Mouse (Mus musculus): ENCODE measurements around the gene Pga5. TPM values are rescaled to one million over a fixed set of nuclear protein-coding genes. Genes with fewer than 3 reads are reported as not detected.

Pga5 gene
- total RNA-seq, 1 experiment = 4.9 TPM

GRCm38 (mm10) chr19:10688537-10689352 lies 10.9 kb upstream of the Pga5 start, which contains the start of gene Vps37c:
Gene Vps37c, plus strand, starts transcription at chr19:10688735.
- Histone ChIP-seq H3K36me3 (ENCODE audit: control insufficient read depth, insufficient read depth, low read length, poor library complexity, severe bottlenecking) (no peaks in the 10 kb centered on the region), H3K9me3 (ENCODE audit: control insufficient read depth, insufficient read depth, low read depth, low read length) (no peaks in the 10 kb centered on the region), H3K4me3 (ENCODE audit: insufficient read depth in 1 of 2, low read depth in 1 of 2, low read length in 2 of 2, poor library complexity in 1 of 2, severe bottlenecking in 1 of 2) (peak within 1 kb of the TSS; percentile 87 to 92), H3K27ac (ENCODE audit: insufficient read depth, low read depth, low read length, poor library complexity, severe bottlenecking) (peak within 1 kb of the TSS; percentile 74), H3K9ac (ENCODE audit: insufficient read depth, low read depth, low read length, poor library complexity, severe bottlenecking) (peak within 1 kb of the TSS; percentile 90), H3K4me1 (ENCODE audit: control insufficient read depth in 2 of 2, insufficient read depth in 2 of 2, low read length in 2 of 2, poor library complexity in 1 of 2) (peaks cover 1 to 6% of the 10 kb centered on the region in 2 experiments; a peak in 2 of 4 replicates)
- in situ Hi-C loops (cut with MboI; ENCODE audit: low sequenced_read_pairs in 2 of 2, unreplicated experiment in 2 of 2) = no loop called here
- peak; percentile 12; the same call in 1 of the 2 replicates for TF ChIP-seq HCFC1 (IDR thresholded peaks at IDR 0.05; ENCODE audit: borderline replicate concordance, insufficient read depth, low read length)
- TF ChIP-seq MAFK (IDR thresholded peaks at IDR 0.05; ENCODE audit: insufficient read depth, low read depth, low read length) = no peak
- DNase-seq (ENCODE audit: low read depth, low spot score) = peak; percentile 74

- Histone ChIP-seq H3K27ac (ENCODE audit: insufficient read depth, low read depth, low read length, poor library complexity, severe bottlenecking) (no peak overlapping the region), H3K36me3 (ENCODE audit: control insufficient read depth, insufficient read depth, low read length, poor library complexity, severe bottlenecking) (no peaks in the 10 kb centered on the region), H3K4me1 (ENCODE audit: control insufficient read depth in 2 of 2, insufficient read depth in 2 of 2, low read length in 2 of 2, poor library complexity in 1 of 2) (peaks cover 1 to 6% of the 10 kb centered on the region in 2 experiments; a peak in 2 of 4 replicates), H3K9ac (ENCODE audit: insufficient read depth, low read depth, low read length, poor library complexity, severe bottlenecking) (no peak overlapping the region), H3K4me3 (ENCODE audit: insufficient read depth in 1 of 2, low read depth in 1 of 2, low read length in 2 of 2, poor library complexity in 1 of 2, severe bottlenecking in 1 of 2) (no peak overlapping the region), H3K9me3 (ENCODE audit: control insufficient read depth, insufficient read depth, low read depth, low read length) (no peaks in the 10 kb centered on the region)
- TF ChIP-seq MAFK (IDR thresholded peaks at IDR 0.05; ENCODE audit: insufficient read depth, low read depth, low read length) = no peak
- in situ Hi-C loops (cut with MboI; ENCODE audit: low sequenced_read_pairs in 2 of 2, unreplicated experiment in 2 of 2) = no loop called here
- no peak for DNase-seq (ENCODE audit: low read depth, low spot score)
Observed at GRCm38 (mm10) chr19:10685727-10686126, 7.9 kb upstream of the Pga5 start.

GRCm38 (mm10) chr19:10685081-10685480 lies 7.2 kb upstream of the Pga5 start:
- no peak for DNase-seq (ENCODE audit: low read depth, low spot score)
- in situ Hi-C loops (cut with MboI; ENCODE audit: low sequenced_read_pairs in 2 of 2, unreplicated experiment in 2 of 2) = no loop called here
- no peak overlapping the region for H3K27ac ChIP-seq (ENCODE audit: insufficient read depth, low read depth, low read length, poor library complexity, severe bottlenecking)
- TF ChIP-seq CHD2 (IDR thresholded peaks at IDR 0.05; ENCODE audit: low read depth, low read length) (no peak), MAFK (IDR thresholded peaks at IDR 0.05; ENCODE audit: insufficient read depth, low read depth, low read length) (no peak), ZC3H11A (IDR thresholded peaks at IDR 0.05; ENCODE audit: borderline replicate concordance, low read depth, low read length) (no peak), HCFC1 (IDR thresholded peaks at IDR 0.05; ENCODE audit: borderline replicate concordance, insufficient read depth, low read length) (no peak), ZNF384 (IDR thresholded peaks at IDR 0.05; ENCODE audit: low read depth, low read length) (no peak)
- no peaks in the 10 kb centered on the region for H3K9me3 ChIP-seq (ENCODE audit: control insufficient read depth, insufficient read depth, low read depth, low read length)
- no peaks in the 10 kb centered on the region for H3K36me3 ChIP-seq (ENCODE audit: control insufficient read depth, insufficient read depth, low read length, poor library complexity, severe bottlenecking)
- no peak overlapping the region for H3K4me3 ChIP-seq (ENCODE audit: insufficient read depth in 1 of 2, low read depth in 1 of 2, low read length in 2 of 2, poor library complexity in 1 of 2, severe bottlenecking in 1 of 2)
- peaks cover 1 to 6% of the 10 kb centered on the region in 2 experiments; a peak in 2 of 4 replicates for H3K4me1 ChIP-seq (ENCODE audit: control insufficient read depth in 2 of 2, insufficient read depth in 2 of 2, low read length in 2 of 2, poor library complexity in 1 of 2)
- no peak overlapping the region for H3K9ac ChIP-seq (ENCODE audit: insufficient read depth, low read depth, low read length, poor library complexity, severe bottlenecking)

- Histone ChIP-seq H3K9ac (ENCODE audit: insufficient read depth, low read depth, low read length, poor library complexity, severe bottlenecking) (no peak overlapping the region), H3K27ac (ENCODE audit: insufficient read depth, low read depth, low read length, poor library complexity, severe bottlenecking) (no peak overlapping the region), H3K36me3 (ENCODE audit: control insufficient read depth, insufficient read depth, low read length, poor library complexity, severe bottlenecking) (no peaks in the 10 kb centered on the region), H3K4me3 (ENCODE audit: insufficient read depth in 1 of 2, low read depth in 1 of 2, low read length in 2 of 2, poor library complexity in 1 of 2, severe bottlenecking in 1 of 2) (no peak overlapping the region), H3K9me3 (ENCODE audit: control insufficient read depth, insufficient read depth, low read depth, low read length) (no peaks in the 10 kb centered on the region), H3K4me1 (ENCODE audit: control insufficient read depth in 2 of 2, insufficient read depth in 2 of 2, low read length in 2 of 2, poor library complexity in 1 of 2) (peaks cover 2 to 4% of the 10 kb centered on the region in 2 experiments; a peak in 3 of 4 replicates)
- no peak for DNase-seq (ENCODE audit: low read depth, low spot score)
- TF ChIP-seq MAFK (IDR thresholded peaks at IDR 0.05; ENCODE audit: insufficient read depth, low read depth, low read length) = no peak
- TF ChIP-seq ZC3H11A (IDR thresholded peaks at IDR 0.05; ENCODE audit: borderline replicate concordance, low read depth, low read length) = no peak
- TF ChIP-seq HCFC1 (IDR thresholded peaks at IDR 0.05; ENCODE audit: borderline replicate concordance, insufficient read depth, low read length) = no peak
- TF ChIP-seq ZNF384 (IDR thresholded peaks at IDR 0.05; ENCODE audit: low read depth, low read length) = no peak
- TF ChIP-seq CHD2 (IDR thresholded peaks at IDR 0.05; ENCODE audit: low read depth, low read length) = no peak
- in situ Hi-C loops (cut with MboI; ENCODE audit: low sequenced_read_pairs in 2 of 2, unreplicated experiment in 2 of 2) = no loop called here
Observed at GRCm38 (mm10) chr19:10681571-10681970, 3.7 kb upstream of the Pga5 start.

GRCm38 (mm10) chr19:10678772-10679067 lies 849 bp upstream of the Pga5 start:
- no peak overlapping the region for H3K9ac ChIP-seq (ENCODE audit: insufficient read depth, low read depth, low read length, poor library complexity, severe bottlenecking)

More at GRCm38 (mm10) chr19:10678772-10679067, 849 bp upstream of the Pga5 start:
- Histone ChIP-seq H3K4me1 (ENCODE audit: control insufficient read depth in 2 of 2, insufficient read depth in 2 of 2, low read length in 2 of 2, poor library complexity in 1 of 2) (peaks cover 2 to 7% of the 10 kb centered on the region in 2 experiments; a peak in 3 of 4 replicates), H3K4me3 (ENCODE audit: insufficient read depth in 1 of 2, low read depth in 1 of 2, low read length in 2 of 2, poor library complexity in 1 of 2, severe bottlenecking in 1 of 2) (no peak overlapping the region), H3K36me3 (ENCODE audit: control insufficient read depth, insufficient read depth, low read length, poor library complexity, severe bottlenecking) (no peaks in the 10 kb centered on the region), H3K27ac (ENCODE audit: insufficient read depth, low read depth, low read length, poor library complexity, severe bottlenecking) (no peak overlapping the region), H3K9me3 (ENCODE audit: control insufficient read depth, insufficient read depth, low read depth, low read length) (no peaks in the 10 kb centered on the region)
- in situ Hi-C loops (cut with MboI; ENCODE audit: low sequenced_read_pairs in 2 of 2, unreplicated experiment in 2 of 2) = no loop called here
- no peak for DNase-seq (ENCODE audit: low read depth, low spot score)
- TF ChIP-seq ZNF384 (IDR thresholded peaks at IDR 0.05; ENCODE audit: low read depth, low read length) (no peak), MAFK (IDR thresholded peaks at IDR 0.05; ENCODE audit: insufficient read depth, low read depth, low read length) (no peak), HCFC1 (IDR thresholded peaks at IDR 0.05; ENCODE audit: borderline replicate concordance, insufficient read depth, low read length) (no peak), ZC3H11A (IDR thresholded peaks at IDR 0.05; ENCODE audit: borderline replicate concordance, low read depth, low read length) (no peak), CHD2 (IDR thresholded peaks at IDR 0.05; ENCODE audit: low read depth, low read length) (no peak)
